Mouse (Mus musculus) urinary bladder, postnatal 14 days (tissue): ENCODE results near the gene Minos1.

Experiments
- DNase-seq: peaks from one replicate; pipeline ENCODE4 v3.0.0; 2021; ENCODE audit warnings: low spot score

The Minos1 gene

GRCm38 (mm10) chr4:139064831-139065230 lies 66.1 kb downstream of the Minos1 start:
- DNase-seq = no peak

- peak; percentile 51 for DNase-seq
These were observed 71.3 kb downstream of the Minos1 start for GRCm38 (mm10) chr4:139059569-139059968.

DNA sequence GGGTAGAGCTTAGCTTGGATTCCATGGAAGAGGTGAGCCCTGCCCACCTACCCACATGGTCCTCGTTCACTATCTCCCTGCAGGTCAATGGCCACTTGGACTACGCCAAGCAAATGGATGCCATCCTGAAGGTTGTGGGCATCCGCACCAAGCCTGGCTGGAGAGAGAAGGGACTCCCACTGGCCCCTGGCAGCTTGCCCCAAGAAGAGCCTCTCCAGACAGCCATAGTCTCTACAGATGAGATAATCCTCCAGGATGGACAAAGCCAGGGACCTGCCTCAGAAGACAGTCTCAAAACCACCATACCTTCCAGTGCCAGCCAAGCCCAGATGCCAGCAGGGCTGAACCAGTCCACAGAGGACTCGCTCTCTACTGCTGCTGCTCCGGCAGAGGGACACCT lies 72.9 kb downstream of the Minos1 start:
- DNase-seq = no peak

DNA sequence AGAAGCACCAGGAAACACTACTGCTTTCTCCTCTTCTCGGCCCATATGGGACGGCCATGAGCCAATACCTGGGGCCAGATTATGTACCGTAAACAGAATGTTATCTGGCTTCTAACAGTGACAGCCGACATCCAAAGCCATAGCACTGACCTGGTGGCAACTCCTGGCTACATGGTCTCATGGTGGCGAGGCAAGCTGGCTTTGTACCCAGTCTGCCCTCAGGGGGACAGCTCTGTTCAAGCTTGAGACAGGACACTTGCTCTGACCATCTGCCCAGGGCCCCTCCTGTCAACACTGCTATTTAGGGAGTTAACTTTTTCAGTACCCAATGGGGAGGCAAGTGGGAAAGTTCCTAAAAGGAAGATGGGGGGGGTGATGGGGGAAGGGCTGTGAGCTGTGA lies 73.6 kb downstream of the Minos1 start:
- DNase-seq = no peak

DNA sequence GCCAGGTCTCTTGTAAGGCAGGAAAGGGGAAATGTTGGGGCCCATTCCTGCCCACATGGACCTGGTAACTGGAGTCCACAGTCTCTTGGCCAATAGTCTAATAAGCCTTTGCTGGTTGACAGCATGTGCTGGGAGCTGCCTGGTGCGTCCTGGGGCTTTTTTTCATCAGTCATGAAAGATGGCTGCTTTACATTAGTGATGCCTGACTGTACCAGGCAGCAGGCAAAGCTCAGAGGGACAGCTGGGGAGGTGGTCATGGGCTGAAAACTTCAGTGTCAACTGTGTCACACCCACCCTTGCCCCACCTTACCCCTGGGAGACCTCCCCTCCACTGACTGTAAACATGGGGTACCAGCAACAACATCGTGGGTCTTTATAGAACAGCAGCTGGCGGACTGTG lies 75.2 kb downstream of the Minos1 start:
- DNase-seq = no peak

GRCm38 (mm10) chr4:139055336-139055735 lies 75.6 kb downstream of the Minos1 start:
- DNase-seq = no peak

DNA sequence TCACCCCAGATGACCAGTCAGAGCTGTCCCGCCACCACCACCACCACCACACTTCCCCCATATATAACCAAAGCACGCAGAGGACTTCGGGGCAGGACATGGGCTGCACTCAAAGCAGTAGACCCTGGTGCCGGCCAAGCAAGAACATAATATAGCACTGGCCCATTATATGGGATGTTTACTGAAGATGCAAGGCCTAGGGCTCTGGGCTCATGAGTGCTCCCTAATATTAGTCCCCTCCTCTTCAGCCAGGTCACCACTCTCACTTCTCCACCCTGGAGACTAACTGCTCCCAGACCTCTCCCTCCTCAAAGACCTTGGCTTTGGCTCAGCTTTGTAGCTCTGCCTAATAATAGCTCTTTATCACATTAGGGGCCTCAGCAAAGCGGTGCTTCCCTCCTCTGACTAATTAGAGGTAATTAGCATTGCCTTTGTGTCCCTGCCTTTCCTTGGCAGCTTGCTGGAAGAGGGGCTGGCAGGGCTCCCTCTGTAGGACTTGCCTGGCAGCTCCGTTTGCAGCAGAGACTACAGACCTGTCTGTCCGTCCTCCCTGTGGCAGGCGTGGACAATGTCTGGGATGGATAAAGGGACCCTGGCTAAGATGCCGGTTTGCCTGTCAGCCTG lies 76.5 kb downstream of the Minos1 start:
- no peak for DNase-seq

DNA sequence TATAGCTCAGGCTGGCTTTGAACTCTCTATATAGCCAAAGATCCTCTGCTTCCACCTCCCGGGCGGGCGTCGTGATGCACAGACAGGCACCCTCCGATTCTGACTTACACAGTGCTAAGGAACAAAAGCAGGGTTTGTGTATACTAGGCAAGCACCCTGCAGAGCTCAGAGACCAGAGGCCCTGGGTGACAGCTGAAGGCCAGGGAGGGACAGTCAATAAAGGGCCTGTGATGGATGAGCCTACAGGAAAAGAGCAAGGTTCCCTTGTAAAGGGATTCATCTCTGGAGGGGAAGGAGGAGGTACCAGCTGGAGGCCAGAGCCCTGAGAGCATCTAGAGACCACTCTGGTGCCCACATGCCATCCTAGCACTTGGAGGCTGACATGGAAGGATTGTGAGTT lies 77.5 kb downstream of the Minos1 start:
- no peak for DNase-seq

- no peak for DNase-seq
These were observed 78.1 kb downstream of the Minos1 start for GRCm38 (mm10) chr4:139052796-139053195.
